Mouse (Mus musculus): ENCODE measurements around the gene Zp3r. TPM values are rescaled to one million over a fixed set of nuclear protein-coding genes. Genes with fewer than 3 reads are reported as not detected.
"Not testable (repeated sequence)": the region's sequence is repeated elsewhere in the genome, so short reads cannot be mapped to it uniquely, and the experiment has no call there.

Zp3r gene
- polyA plus RNA-seq (2012; rRNA removed), result not detected in 2 replicates

DNA sequence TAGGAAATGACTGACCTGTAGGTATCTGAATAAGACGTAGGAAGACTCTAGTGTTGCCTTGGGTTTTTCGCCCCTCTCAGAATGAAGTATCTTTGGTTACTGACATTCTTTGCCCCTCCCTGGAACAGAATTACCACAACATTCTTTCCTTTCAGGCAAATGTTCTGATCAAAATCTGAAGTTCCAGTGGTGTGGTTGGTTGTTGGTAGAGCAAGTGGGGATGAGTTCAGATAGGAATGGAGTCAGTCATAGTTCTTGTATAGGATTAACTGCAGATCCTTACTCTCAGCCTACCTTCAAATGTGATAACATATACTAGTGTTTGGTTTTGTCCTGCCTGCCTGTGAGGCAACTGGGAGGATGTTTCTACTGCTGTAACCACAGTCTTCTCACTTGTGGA is at the start of gene Zp3r:
Zp3r (minus strand) TSS at position 101 of the 400 bp plus-strand sequence.
- DNase-seq, result no peak
- TF ChIP-seq POLR2A (IDR thresholded peaks at IDR 0.05; ENCODE audit: borderline replicate concordance, insufficient read depth, low read length), result no peak
- no peak for TF ChIP-seq CTCF (IDR thresholded peaks at IDR 0.05; ENCODE audit: borderline replicate concordance, insufficient read depth, low read depth, low read length)
- Histone ChIP-seq H3K27me3 (ENCODE audit: control insufficient read depth, insufficient read depth, low read length) (no peaks in the 10 kb centered on the region), H3K27ac (ENCODE audit: insufficient read depth, low read length) (no peak within 1 kb of the TSS), H3K4me1 (ENCODE audit: control insufficient read depth, insufficient read depth, low read length) (no peaks in the 10 kb centered on the region), H3K4me3 (replicated peaks; ENCODE audit: insufficient read depth, low read depth, low read length) (no peak within 1 kb of the TSS)
- 96% methylated on average over 2 of the region's 2 CpGs for WGBS

DNA sequence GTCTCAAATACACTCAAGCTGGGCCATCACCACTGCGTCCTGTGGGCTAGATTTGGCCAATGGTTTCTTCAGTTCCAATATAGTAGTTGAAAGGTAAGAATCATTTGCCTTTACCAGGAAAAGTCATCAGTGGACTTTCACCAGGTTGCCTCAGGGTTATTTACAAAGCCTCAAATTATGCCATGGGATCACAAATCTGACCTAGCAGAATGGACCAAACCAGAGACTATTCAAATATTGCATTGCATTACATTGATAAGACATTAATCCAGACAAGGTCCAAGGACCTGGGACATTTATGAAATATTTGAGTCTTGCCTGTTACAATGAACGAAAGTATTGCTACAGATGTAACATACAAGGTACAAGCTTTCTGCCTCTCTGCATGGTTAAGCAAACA is 49.1 kb upstream of the Zp3r start:
- DNase-seq, result no peak
- Histone ChIP-seq H3K27me3 (ENCODE audit: control insufficient read depth, insufficient read depth, low read length) (no peaks in the 10 kb centered on the region), H3K4me3 (replicated peaks; ENCODE audit: insufficient read depth, low read depth, low read length) (no peak overlapping the region), H3K4me1 (ENCODE audit: control insufficient read depth, insufficient read depth, low read length) (no peaks in the 10 kb centered on the region), H3K27ac (ENCODE audit: insufficient read depth, low read length) (no peak overlapping the region)
- WGBS, result 92% methylated on average over 2 of the region's 2 CpGs
- TF ChIP-seq POLR2A (IDR thresholded peaks at IDR 0.05; ENCODE audit: borderline replicate concordance, insufficient read depth, low read length) (no peak), CTCF (IDR thresholded peaks at IDR 0.05; ENCODE audit: borderline replicate concordance, insufficient read depth, low read depth, low read length) (no peak)

DNA sequence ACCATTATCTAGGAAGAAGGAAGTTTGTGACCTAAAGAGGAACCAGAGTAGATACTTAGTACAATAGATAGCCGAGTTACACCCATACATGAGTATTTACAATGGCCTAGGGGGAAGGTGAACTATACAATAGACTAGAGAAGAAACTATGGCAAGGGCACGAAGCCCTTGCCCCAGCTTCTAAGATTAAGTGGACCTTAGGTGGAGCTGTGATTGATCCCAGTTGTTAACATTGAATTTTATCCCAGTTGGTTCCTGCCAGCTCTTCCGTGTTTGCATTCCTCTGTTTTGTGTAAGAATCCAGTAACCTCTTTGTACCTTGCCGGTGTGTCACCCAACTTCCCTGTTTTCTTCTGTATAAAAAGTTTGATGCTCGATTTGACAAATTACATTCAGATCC is 34.2 kb upstream of the Zp3r start:
- H3K27ac ChIP-seq (ENCODE audit: insufficient read depth, low read length); H3K4me1 ChIP-seq (ENCODE audit: control insufficient read depth, insufficient read depth, low read length); H3K4me3 ChIP-seq (replicated peaks; ENCODE audit: insufficient read depth, low read depth, low read length); DNase-seq; H3K27me3 ChIP-seq (ENCODE audit: control insufficient read depth, insufficient read depth, low read length): not testable (repeated sequence)
- WGBS, result 90% methylated on average over 5 of the region's 5 CpGs

DNA sequence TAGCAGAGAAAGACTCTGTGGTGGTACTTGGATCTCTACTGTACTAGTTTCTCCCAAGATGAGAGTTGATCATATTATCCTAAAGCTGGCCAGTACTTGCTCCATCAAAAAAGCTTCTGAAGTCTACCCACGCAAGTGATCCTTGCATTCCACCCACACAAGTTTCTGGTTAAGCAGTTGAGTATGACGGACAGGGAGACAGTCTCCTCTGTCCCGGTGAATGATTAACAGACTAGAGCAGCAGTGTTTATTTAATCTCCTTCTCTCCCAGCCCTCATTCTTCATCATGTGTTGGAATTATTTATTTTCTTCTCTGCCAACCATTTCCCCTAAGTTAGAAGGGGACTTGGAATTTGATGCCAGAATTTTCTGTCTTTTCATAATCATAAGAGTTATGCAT is 32.0 kb upstream of the Zp3r start, which contains the start of gene C4bp:
C4bp (minus strand) TSS at position 179 of the 400 bp plus-strand sequence.
- 96% methylated on average over 3 of the region's 3 CpGs for WGBS
- no peaks in the 10 kb centered on the region for H3K27me3 ChIP-seq (ENCODE audit: control insufficient read depth, insufficient read depth, low read length)
- no peak within 1 kb of the TSS for H3K27ac ChIP-seq (ENCODE audit: insufficient read depth, low read length)
- no peak for TF ChIP-seq CTCF (IDR thresholded peaks at IDR 0.05; ENCODE audit: borderline replicate concordance, insufficient read depth, low read depth, low read length)
- TF ChIP-seq POLR2A (IDR thresholded peaks at IDR 0.05; ENCODE audit: borderline replicate concordance, insufficient read depth, low read length), result no peak
- no peak for DNase-seq
- H3K4me1 ChIP-seq (ENCODE audit: control insufficient read depth, insufficient read depth, low read length), result no peaks in the 10 kb centered on the region
- no peak within 1 kb of the TSS for H3K4me3 ChIP-seq (replicated peaks; ENCODE audit: insufficient read depth, low read depth, low read length)

DNA sequence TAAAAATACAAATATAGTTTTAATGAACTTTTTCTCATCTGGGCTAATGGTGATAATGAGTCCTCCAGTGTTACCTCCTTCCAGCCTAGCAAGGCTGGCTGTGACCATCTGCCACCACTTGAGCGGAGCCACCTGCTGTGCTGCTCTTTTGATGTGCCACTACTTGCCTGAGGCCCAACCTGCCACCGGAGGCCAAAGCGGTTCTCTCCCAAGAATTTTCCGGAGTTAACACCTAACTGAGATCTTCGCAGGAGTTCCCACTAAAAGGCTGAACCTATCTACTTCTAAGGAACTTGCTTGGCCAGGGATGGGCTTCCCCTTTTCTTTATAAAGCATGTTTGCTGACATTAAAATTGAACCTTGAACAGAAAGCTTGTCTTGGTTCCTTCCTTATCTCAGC is 30.2 kb upstream of the Zp3r start:
- peak; percentile 22 to 30 for DNase-seq
- H3K4me3 ChIP-seq (replicated peaks; ENCODE audit: insufficient read depth, low read depth, low read length); H3K27me3 ChIP-seq (ENCODE audit: control insufficient read depth, insufficient read depth, low read length); H3K4me1 ChIP-seq (ENCODE audit: control insufficient read depth, insufficient read depth, low read length); H3K27ac ChIP-seq (ENCODE audit: insufficient read depth, low read length): not testable (repeated sequence)
- WGBS, result 12% methylated on average over 5 of the region's 5 CpGs

DNA sequence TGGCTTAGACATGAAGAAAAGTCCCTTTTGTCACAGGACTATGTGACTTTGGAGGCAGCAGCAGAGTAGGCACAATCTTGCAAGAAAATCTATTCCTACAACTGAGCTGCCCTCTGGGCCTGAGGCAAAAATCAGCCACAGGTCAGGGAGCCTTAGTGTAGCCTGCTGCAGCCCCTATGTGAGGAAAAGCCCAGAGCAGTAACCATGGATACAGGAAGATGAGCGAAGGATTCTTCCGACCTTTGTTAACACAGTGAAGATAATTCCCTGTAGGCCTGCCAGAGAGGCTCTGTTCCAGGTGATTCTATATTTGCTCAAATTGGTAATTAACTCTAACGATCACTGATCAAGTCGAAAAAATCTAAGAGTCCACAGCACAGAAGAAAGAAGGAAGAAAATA is 14.7 kb upstream of the Zp3r start:
- Histone ChIP-seq H3K27ac (ENCODE audit: insufficient read depth, low read length) (no peak overlapping the region), H3K4me3 (replicated peaks; ENCODE audit: insufficient read depth, low read depth, low read length) (no peak overlapping the region), H3K4me1 (ENCODE audit: control insufficient read depth, insufficient read depth, low read length) (no peaks in the 10 kb centered on the region), H3K27me3 (ENCODE audit: control insufficient read depth, insufficient read depth, low read length) (no peaks in the 10 kb centered on the region)
- TF ChIP-seq CTCF (IDR thresholded peaks at IDR 0.05; ENCODE audit: borderline replicate concordance, insufficient read depth, low read depth, low read length), result no peak
- no peak for TF ChIP-seq POLR2A (IDR thresholded peaks at IDR 0.05; ENCODE audit: borderline replicate concordance, insufficient read depth, low read length)
- WGBS, result 52% methylated on average over 4 of the region's 4 CpGs
- DNase-seq, result no peak

DNA sequence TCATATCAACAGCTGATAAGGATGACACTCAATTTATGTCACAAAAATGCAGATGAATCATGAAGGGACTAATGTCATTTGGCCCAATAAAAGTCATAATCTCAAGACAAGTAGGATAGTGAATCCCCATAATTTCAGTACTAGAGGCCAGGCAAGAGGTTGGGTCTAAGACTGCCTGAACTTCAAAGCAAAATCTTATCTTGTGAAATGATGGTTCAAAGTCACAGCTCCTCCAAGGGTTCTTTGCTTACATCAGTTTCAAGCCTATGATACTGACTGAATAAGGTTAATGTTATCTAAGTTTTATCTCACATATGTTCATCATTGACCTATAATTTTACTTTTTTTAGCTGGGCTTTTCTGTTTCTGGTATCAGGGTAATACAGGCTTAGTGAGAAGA is 11.5 kb upstream of the Zp3r start:
- Histone ChIP-seq H3K4me1 (ENCODE audit: control insufficient read depth, insufficient read depth, low read length) (no peaks in the 10 kb centered on the region), H3K27me3 (ENCODE audit: control insufficient read depth, insufficient read depth, low read length) (no peaks in the 10 kb centered on the region), H3K27ac (ENCODE audit: insufficient read depth, low read length) (no peak overlapping the region), H3K4me3 (replicated peaks; ENCODE audit: insufficient read depth, low read depth, low read length) (no peak overlapping the region)
- DNase-seq, result no peak
- TF ChIP-seq CTCF (IDR thresholded peaks at IDR 0.05; ENCODE audit: borderline replicate concordance, insufficient read depth, low read depth, low read length) (no peak), POLR2A (IDR thresholded peaks at IDR 0.05; ENCODE audit: borderline replicate concordance, insufficient read depth, low read length) (no peak)

DNA sequence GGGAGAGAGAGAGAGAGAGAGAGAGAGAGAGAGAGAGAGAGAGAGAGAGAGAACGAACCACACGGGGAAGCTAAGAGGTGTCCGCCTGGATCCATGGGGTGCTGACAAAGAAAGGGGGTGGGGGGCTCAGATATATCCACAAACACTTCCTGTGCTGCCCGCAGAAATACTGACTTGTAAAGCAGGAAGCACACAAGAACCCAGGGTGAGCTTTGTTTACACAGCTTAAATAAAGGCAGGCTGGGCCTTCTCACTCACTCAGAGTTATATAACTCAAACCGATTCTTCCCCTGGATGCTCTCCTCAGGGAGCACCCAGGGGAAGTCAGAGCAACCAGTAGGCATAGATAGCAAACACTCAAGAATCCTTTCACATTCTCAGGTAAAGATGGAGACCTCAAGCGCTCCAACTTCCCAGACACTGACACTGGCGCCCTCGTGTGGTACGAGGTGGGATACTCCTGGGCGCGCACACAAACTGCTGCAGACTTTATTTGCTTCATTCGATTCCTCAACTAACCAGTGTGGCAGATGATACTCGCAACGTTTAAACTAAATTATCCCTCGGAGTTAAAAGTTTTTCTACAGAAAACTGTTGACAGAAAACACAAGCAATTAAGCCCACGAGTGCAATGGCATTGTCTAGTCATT is 4.5 kb upstream of the Zp3r start:
- DNase-seq, result peak; percentile 13 to 29
- TF ChIP-seq CTCF (IDR thresholded peaks at IDR 0.05; ENCODE audit: borderline replicate concordance, insufficient read depth, low read depth, low read length) (peak; percentile 58), POLR2A (IDR thresholded peaks at IDR 0.05; ENCODE audit: borderline replicate concordance, insufficient read depth, low read length) (no peak)
- Histone ChIP-seq H3K4me1 (ENCODE audit: control insufficient read depth, insufficient read depth, low read length) (no peaks in the 10 kb centered on the region), H3K27me3 (ENCODE audit: control insufficient read depth, insufficient read depth, low read length) (no peaks in the 10 kb centered on the region), H3K27ac (ENCODE audit: insufficient read depth, low read length) (no peak overlapping the region), H3K4me3 (replicated peaks; ENCODE audit: insufficient read depth, low read depth, low read length) (no peak overlapping the region)
- WGBS, result 35% methylated on average over 16 of the region's 16 CpGs
